Mouse (Mus musculus): ENCODE results near the gene Slc39a3. TPM values are rescaled to one million over a fixed set of nuclear protein-coding genes. Genes with fewer than 3 reads are reported as not detected.
"Not testable (repeated sequence)": the region's sequence is repeated elsewhere in the genome, so short reads cannot be mapped to it uniquely, and the experiment has no call there.

Gene Slc39a3
- total and polyA plus RNA-seq, 3 experiments = 15.6 to 19.5 TPM; not detected in 1

DNA sequence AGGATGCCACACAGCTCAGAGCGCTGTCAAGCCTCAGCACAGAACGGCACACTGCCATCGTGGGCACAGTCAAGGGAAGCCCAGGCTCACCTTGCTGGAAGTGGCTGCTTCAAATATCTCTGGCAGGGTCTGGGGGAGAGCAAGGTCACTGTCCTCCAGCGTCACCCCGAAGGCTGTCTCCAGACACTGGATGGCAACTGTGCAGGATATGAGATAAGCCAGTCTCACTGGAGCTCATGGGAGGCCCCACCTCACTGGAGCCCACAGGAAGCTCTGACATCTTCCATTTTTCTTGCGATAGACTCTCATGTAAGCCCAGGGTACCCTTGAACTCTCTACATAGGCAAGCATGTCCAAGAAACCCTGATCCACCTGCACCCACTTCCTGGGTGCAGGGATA is 13.9 kb upstream of the Slc39a3 start:
- TF ChIP-seq TAL1 (IDR thresholded peaks at IDR 0.05; ENCODE audit: low read length) (0 out of 2 replicates have a peak, but pooled peaks have one; percentile 7), ZNF384 (IDR thresholded peaks at IDR 0.05; ENCODE audit: low read depth, low read length) (no peak)
- no peaks in the 10 kb centered on the region for H3K27me3 ChIP-seq (ENCODE audit: control insufficient read depth in 1 of 2, insufficient read depth in 2 of 2, low read length in 2 of 2)
- no peaks in the 10 kb centered on the region for H3K9me3 ChIP-seq (replicated peaks; ENCODE audit: insufficient read depth, low read length)
- DNase-seq (ENCODE audit: low read depth, low spot score) = no peak
- peaks cover 9% of the 10 kb centered on the region; the same call in 1 of the 2 replicates for H3K79me2 ChIP-seq (ENCODE audit: control insufficient read depth, insufficient read depth, low read length, poor library complexity)
- no peak overlapping the region for H3K27ac ChIP-seq (ENCODE audit: control insufficient read depth, low read depth, low read length)
- peaks cover 0 to 5% of the 10 kb centered on the region in 2 experiments; a peak in 2 of 4 replicates for H3K36me3 ChIP-seq (ENCODE audit: control insufficient read depth in 1 of 2, insufficient read depth in 2 of 2, low read length in 2 of 2)
- no peaks in the 10 kb centered on the region for H3K4me1 ChIP-seq (ENCODE audit: control insufficient read depth in 1 of 2, insufficient read depth in 2 of 2, low read length in 2 of 2)
- no peak overlapping the region for H3K4me3 ChIP-seq (ENCODE audit: control insufficient read depth in 1 of 2, insufficient read depth in 1 of 2, low read depth in 2 of 2, low read length in 2 of 2)
- no peak overlapping the region for H3K9ac ChIP-seq (ENCODE audit: control insufficient read depth, low read depth, low read length, poor library complexity, severe bottlenecking)

DNA sequence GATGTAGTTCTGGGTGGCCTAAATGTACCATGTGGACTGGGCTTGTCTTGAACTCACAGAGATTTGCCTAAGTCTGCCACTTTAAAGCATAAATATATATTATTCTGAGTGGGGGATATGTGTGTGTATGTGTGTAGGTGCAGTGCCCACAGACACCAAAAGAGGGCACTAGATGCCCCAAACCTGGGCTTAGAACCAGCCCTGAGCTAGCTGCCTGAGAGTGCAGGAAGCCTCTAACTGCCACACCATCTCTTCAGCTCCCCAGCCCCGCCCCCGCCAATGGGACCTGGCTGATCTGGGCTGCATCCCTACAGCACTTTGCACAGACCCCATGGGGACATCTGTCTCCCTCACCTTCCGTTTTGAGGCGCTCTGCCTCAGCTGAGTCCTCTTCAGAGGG is 13.4 kb upstream of the Slc39a3 start:
- Histone ChIP-seq H3K27ac (ENCODE audit: control insufficient read depth, low read depth, low read length) (no peak overlapping the region), H3K9ac (ENCODE audit: control insufficient read depth, low read depth, low read length, poor library complexity, severe bottlenecking) (no peak overlapping the region), H3K79me2 (ENCODE audit: control insufficient read depth, insufficient read depth, low read length, poor library complexity) (peaks cover 8% of the 10 kb centered on the region; the same call in 1 of the 2 replicates), H3K36me3 (ENCODE audit: control insufficient read depth in 1 of 2, insufficient read depth in 2 of 2, low read length in 2 of 2) (peaks cover 0 to 5% of the 10 kb centered on the region in 2 experiments; a peak in 2 of 4 replicates), H3K4me1 (ENCODE audit: control insufficient read depth in 1 of 2, insufficient read depth in 2 of 2, low read length in 2 of 2) (no peaks in the 10 kb centered on the region), H3K27me3 (ENCODE audit: control insufficient read depth in 1 of 2, insufficient read depth in 2 of 2, low read length in 2 of 2) (no peaks in the 10 kb centered on the region), H3K4me3 (ENCODE audit: control insufficient read depth in 1 of 2, insufficient read depth in 1 of 2, low read depth in 2 of 2, low read length in 2 of 2) (no peak overlapping the region), H3K9me3 (replicated peaks; ENCODE audit: insufficient read depth, low read length) (no peaks in the 10 kb centered on the region)
- 0 out of 2 replicates have a peak, but pooled peaks have one; percentile 18 for TF ChIP-seq ZC3H11A (IDR thresholded peaks at IDR 0.05; ENCODE audit: low read depth, low read length)
- 0 out of 2 replicates have a peak, but pooled peaks have one; percentile 24 for TF ChIP-seq SIN3A (IDR thresholded peaks at IDR 0.05; ENCODE audit: low read length)
- TF ChIP-seq USF2 (IDR thresholded peaks at IDR 0.05; ENCODE audit: borderline replicate concordance in 1 of 2, insufficient read depth in 1 of 2, low read depth in 1 of 2, low read length in 2 of 2) = no peak
- TF ChIP-seq CTCF (IDR thresholded peaks at IDR 0.05 in 2 of 3, conservative IDR thresholded peaks at IDR 0.05 in 1 of 3; ENCODE audit: control insufficient read depth in 1 of 3, insufficient read depth in 1 of 3, low read depth in 2 of 3, low read length in 3 of 3, poor library complexity in 1 of 3, severe bottlenecking in 1 of 3) = peak; percentile 58 to 66 (median 61)
- no peak for TF ChIP-seq RCOR1 (IDR thresholded peaks at IDR 0.05; ENCODE audit: low read depth, low read length)
- peak; percentile 49 for TF ChIP-seq SMC3 (IDR thresholded peaks at IDR 0.05; ENCODE audit: low read depth, low read length)
- TF ChIP-seq RAD21 (IDR thresholded peaks at IDR 0.05; ENCODE audit: low read depth, low read length) = peak; percentile 35
- DNase-seq (ENCODE audit: low read depth, low spot score) = peak; percentile 62

DNA sequence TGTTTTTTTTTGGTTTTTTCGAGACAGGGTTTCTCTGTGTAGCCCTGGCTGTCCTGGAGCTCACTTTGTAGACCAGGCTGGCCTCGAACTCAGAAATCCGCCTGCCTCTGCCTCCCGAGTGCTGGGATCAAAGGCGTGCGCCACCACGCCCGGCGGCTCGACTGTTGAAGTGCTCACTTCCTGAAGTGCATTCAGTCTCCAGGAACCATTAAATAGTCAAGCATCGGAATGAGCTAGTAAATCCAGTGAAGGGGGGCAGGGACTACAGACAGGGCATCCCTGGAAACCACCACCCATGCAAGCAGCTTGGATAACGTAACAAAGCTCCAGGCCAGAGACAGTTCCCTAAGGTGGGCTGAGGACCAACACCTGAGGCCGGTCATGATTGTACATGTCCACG is 8.0 kb upstream of the Slc39a3 start:
- H3K27ac ChIP-seq (ENCODE audit: control insufficient read depth, low read depth, low read length); H3K27me3 ChIP-seq (ENCODE audit: control insufficient read depth in 1 of 2, insufficient read depth in 2 of 2, low read length in 2 of 2); H3K36me3 ChIP-seq (ENCODE audit: control insufficient read depth in 1 of 2, insufficient read depth in 2 of 2, low read length in 2 of 2); H3K4me1 ChIP-seq (ENCODE audit: control insufficient read depth in 1 of 2, insufficient read depth in 2 of 2, low read length in 2 of 2); H3K79me2 ChIP-seq (ENCODE audit: control insufficient read depth, insufficient read depth, low read length, poor library complexity); DNase-seq (ENCODE audit: low read depth, low spot score); H3K9me3 ChIP-seq (replicated peaks; ENCODE audit: insufficient read depth, low read length); H3K9ac ChIP-seq (ENCODE audit: control insufficient read depth, low read depth, low read length, poor library complexity, severe bottlenecking); H3K4me3 ChIP-seq (ENCODE audit: control insufficient read depth in 1 of 2, insufficient read depth in 1 of 2, low read depth in 2 of 2, low read length in 2 of 2): not testable (repeated sequence)
